Mouse (Mus musculus): ENCODE results near the gene Pirt.

DNA sequence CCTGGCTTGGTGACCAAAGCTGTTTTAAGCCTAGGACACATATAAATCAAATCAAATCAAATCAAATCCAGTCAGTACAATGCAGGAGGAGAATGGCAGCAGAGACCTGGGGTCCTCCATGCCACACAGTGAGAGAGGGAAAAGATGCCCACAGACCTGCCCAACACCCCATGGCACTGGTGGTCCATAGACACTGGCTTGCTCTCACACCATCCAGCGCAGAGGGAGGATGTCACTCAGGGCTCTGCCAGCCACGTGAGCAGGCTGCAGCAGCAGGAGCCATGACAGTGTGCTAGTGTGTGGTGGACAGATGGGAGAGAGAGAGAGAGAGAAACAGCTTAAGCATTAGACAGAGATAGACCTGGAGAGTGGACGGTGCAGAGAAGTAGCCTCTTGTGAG is 19.2 kb upstream of the Pirt start:
- TF ChIP-seq POLR2A (IDR thresholded peaks at IDR 0.05; ENCODE audit: control insufficient read depth, low read depth, low read length) (no peak), CTCF (IDR thresholded peaks at IDR 0.05; ENCODE audit: control insufficient read depth, insufficient read depth, insufficient replicate concordance, low read depth, low read length) (no peak)
